Mouse (Mus musculus): ENCODE measurements around the gene Med9. TPM values are rescaled to one million over a fixed set of nuclear protein-coding genes. Genes with fewer than 3 reads are reported as not detected.

The Med9 gene
- polyA plus RNA-seq, 1 experiment from 2014 or later = 49.1 TPM

DNA sequence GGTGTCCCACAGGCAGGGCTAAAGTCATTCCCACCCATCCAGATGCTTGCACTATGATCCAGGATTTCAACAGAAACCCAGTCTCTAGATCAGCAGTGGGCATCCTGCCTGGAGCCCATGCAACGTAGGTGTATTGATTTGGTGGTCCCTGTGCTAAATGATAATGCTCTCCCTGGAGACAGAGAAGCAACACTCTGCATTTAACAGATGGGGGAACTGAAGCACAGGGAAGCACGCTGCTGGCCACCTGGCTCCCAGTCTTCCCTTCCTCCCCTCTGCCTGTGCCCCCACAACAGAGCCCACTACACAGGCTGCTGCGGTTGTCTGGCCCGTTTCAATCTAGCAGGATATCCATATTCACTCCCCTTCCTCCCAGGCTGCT lies 18.1 kb downstream of the Med9 start:
- no peak for ATAC-seq (replicated peaks; ENCODE audit: insufficient number of reproducible peaks, low FRiP score, low TSS enrichment)
- 0 out of 2 replicates have a peak, but pooled peaks cover 4% of the 10 kb centered on the region for H3K27me3 ChIP-seq (ENCODE audit: control insufficient read depth, insufficient read depth, low read length)
- no peak overlapping the region for H3K27ac ChIP-seq (ENCODE audit: low read depth, low read length)
- peaks cover 42% of the 10 kb centered on the region for H3K4me1 ChIP-seq (ENCODE audit: control insufficient read depth, insufficient read depth, low read length)
- no peaks in the 10 kb centered on the region; the same call in 1 of the 2 replicates for H3K36me3 ChIP-seq (ENCODE audit: control insufficient read depth, insufficient read depth, low read length)
- H3K4me3 ChIP-seq (ENCODE audit: low read depth, low read length) = no peak overlapping the region
- WGBS (ENCODE audit: insufficient replicate concordance) = 65% methylated on average over 4 of the region's 4 CpGs
- no peak overlapping the region for H3K9ac ChIP-seq (ENCODE audit: low read depth, low read length)
- no peak overlapping the region for H3K4me2 ChIP-seq
- no peaks in the 10 kb centered on the region for H3K9me3 ChIP-seq (replicated peaks; ENCODE audit: control insufficient read depth, low read length)

DNA sequence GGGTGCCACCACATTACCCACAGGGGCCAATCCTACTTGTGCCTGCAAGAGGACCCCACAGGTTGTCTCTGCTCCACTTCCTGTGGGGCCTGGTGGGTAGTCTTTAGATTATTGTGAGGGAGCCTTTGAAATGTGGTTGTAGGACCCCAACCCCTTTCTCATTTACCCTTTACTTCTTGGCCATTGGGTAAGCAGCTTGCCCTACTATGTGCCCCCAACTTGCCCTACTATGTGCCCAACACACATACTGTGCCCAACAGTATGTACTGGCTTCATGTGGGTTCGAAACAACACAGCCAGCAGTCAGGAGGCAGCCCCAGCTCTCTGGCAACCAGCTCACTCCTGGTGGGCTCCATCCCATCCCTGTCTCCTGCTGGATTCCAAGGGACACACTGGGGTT lies 19.8 kb downstream of the Med9 start:
- H3K27ac ChIP-seq (ENCODE audit: low read depth, low read length) = no peak overlapping the region
- H3K36me3 ChIP-seq (ENCODE audit: control insufficient read depth, insufficient read depth, low read length) = no peaks in the 10 kb centered on the region
- no peak overlapping the region for H3K9ac ChIP-seq (ENCODE audit: low read depth, low read length)
- WGBS (ENCODE audit: insufficient replicate concordance) = 89% methylated on average over 1 of the region's 1 CpGs
- H3K9me3 ChIP-seq (replicated peaks; ENCODE audit: control insufficient read depth, low read length) = no peaks in the 10 kb centered on the region
- H3K27me3 ChIP-seq (ENCODE audit: control insufficient read depth, insufficient read depth, low read length) = 0 out of 2 replicates have a peak, but pooled peaks cover 4% of the 10 kb centered on the region
- H3K4me1 ChIP-seq (ENCODE audit: control insufficient read depth, insufficient read depth, low read length) = peaks cover 36% of the 10 kb centered on the region
- no peak for ATAC-seq (replicated peaks; ENCODE audit: insufficient number of reproducible peaks, low FRiP score, low TSS enrichment)
- H3K4me2 ChIP-seq = no peak overlapping the region
- H3K4me3 ChIP-seq (ENCODE audit: low read depth, low read length) = no peak overlapping the region

DNA sequence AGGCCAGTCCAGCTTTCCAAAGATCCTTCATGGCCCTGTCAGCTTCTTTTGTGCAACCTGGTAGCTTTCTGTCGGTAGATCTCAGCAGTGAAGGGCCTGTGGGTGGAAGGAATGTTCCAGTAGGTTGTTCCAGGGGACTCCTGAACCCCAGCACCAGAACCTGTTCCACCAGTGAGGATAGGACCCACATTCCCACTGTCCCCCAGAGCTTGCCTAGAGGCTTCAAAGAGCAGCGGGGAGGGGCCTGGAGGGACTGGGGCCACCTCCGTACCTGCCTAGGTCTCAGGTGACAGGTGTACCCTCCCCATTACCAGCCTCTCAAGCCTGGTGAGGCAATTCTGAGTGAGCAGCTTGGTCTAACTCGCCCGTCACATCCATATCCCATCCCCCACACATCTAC lies 22.8 kb downstream of the Med9 start:
- Histone ChIP-seq H3K27me3 (ENCODE audit: control insufficient read depth, insufficient read depth, low read length) (no peaks in the 10 kb centered on the region), H3K4me2 (no peak overlapping the region), H3K36me3 (ENCODE audit: control insufficient read depth, insufficient read depth, low read length) (no peaks in the 10 kb centered on the region), H3K4me3 (ENCODE audit: low read depth, low read length) (no peak overlapping the region), H3K9me3 (replicated peaks; ENCODE audit: control insufficient read depth, low read length) (no peaks in the 10 kb centered on the region), H3K9ac (ENCODE audit: low read depth, low read length) (no peak overlapping the region), H3K27ac (ENCODE audit: low read depth, low read length) (peak overlapping the region; percentile 46; the same call in 1 of the 2 replicates), H3K4me1 (ENCODE audit: control insufficient read depth, insufficient read depth, low read length) (peaks cover 15% of the 10 kb centered on the region)
- 73% methylated on average over 5 of the region's 5 CpGs for WGBS (ENCODE audit: insufficient replicate concordance)
- no peak for ATAC-seq (replicated peaks; ENCODE audit: insufficient number of reproducible peaks, low FRiP score, low TSS enrichment)

DNA sequence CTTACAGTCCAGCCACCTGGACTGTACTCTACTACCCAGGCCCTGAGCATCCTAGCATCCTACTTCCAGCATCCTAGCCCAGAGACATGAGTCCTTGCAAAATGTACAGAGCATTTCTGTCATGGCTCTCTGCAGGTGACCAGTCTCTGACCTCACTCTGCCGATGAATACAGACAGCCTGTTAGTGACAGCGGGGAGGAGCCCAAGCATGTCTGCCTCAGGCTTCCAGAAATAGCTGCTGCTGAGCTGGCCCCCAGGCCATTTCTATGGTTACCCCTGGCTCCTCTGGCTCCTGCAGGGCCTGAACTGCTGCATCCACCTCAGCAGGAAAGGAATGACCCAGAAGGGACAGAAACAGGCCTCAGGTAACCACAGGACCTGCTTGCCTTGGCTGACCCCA lies 23.7 kb downstream of the Med9 start:
- no peak for ATAC-seq (replicated peaks; ENCODE audit: insufficient number of reproducible peaks, low FRiP score, low TSS enrichment)
- H3K9ac ChIP-seq (ENCODE audit: low read depth, low read length) = 0 out of 2 replicates have a peak overlapping the region, but pooled peaks have one; percentile 5
- WGBS (ENCODE audit: insufficient replicate concordance) = 23% methylated on average over 2 of the region's 2 CpGs
- no peaks in the 10 kb centered on the region for H3K27me3 ChIP-seq (ENCODE audit: control insufficient read depth, insufficient read depth, low read length)
- H3K4me3 ChIP-seq (ENCODE audit: low read depth, low read length) = no peak overlapping the region
- H3K36me3 ChIP-seq (ENCODE audit: control insufficient read depth, insufficient read depth, low read length) = no peaks in the 10 kb centered on the region
- no peaks in the 10 kb centered on the region for H3K9me3 ChIP-seq (replicated peaks; ENCODE audit: control insufficient read depth, low read length)
- peaks cover 10% of the 10 kb centered on the region for H3K4me1 ChIP-seq (ENCODE audit: control insufficient read depth, insufficient read depth, low read length)
- peak overlapping the region; percentile 46 for H3K27ac ChIP-seq (ENCODE audit: low read depth, low read length)
- H3K4me2 ChIP-seq = no peak overlapping the region

DNA sequence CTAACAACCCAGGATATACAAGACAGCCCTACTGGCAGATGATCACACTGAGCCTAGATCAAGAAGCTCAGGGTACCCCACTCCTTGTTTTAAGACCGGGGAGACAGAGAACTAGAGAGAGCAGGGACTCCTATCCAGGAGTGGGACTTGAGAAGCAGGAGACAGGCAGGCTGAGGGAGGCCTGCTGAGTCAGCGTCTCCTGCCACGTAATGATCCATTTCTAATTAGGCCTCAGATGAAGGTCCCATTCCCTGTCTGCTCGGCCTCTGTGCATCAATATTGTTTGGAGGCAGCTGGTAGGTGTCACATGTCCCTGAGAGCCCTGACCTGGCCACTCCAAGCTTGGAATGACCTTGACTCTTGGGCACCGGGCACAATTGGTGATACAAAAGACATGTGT lies 25.4 kb downstream of the Med9 start:
- H3K27me3 ChIP-seq (ENCODE audit: control insufficient read depth, insufficient read depth, low read length) = no peaks in the 10 kb centered on the region
- no peak overlapping the region for H3K27ac ChIP-seq (ENCODE audit: low read depth, low read length)
- H3K36me3 ChIP-seq (ENCODE audit: control insufficient read depth, insufficient read depth, low read length) = no peaks in the 10 kb centered on the region
- no peaks in the 10 kb centered on the region for H3K9me3 ChIP-seq (replicated peaks; ENCODE audit: control insufficient read depth, low read length)
- no peak overlapping the region for H3K9ac ChIP-seq (ENCODE audit: low read depth, low read length)
- no peak for ATAC-seq (replicated peaks; ENCODE audit: insufficient number of reproducible peaks, low FRiP score, low TSS enrichment)
- H3K4me1 ChIP-seq (ENCODE audit: control insufficient read depth, insufficient read depth, low read length) = peaks cover 13% of the 10 kb centered on the region
- no peak overlapping the region for H3K4me2 ChIP-seq
- H3K4me3 ChIP-seq (ENCODE audit: low read depth, low read length) = no peak overlapping the region
- 83% methylated on average over 5 of the region's 5 CpGs for WGBS (ENCODE audit: insufficient replicate concordance)

DNA sequence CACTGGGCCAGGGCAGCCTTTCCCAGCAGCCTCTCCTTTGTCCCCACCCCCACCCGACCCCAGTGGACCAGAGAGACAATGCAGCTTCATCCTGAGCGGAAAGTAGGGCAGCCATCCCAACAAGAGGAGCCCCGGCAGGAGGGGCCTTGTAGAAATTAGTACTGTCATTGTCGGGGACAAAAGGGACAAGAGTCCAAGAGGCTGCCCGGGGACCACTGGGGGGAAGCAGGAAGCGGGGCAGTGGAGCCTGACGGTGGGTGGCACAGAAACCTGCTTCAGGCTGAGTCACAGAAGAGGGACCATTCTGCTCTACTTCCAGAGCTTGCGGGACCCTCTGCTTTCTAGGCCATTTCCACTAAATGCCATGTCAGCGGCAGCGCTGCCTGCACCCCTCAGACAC lies 27.2 kb downstream of the Med9 start:
- no peak overlapping the region for H3K27ac ChIP-seq (ENCODE audit: low read depth, low read length)
- H3K4me1 ChIP-seq (ENCODE audit: control insufficient read depth, insufficient read depth, low read length) = peaks cover 14% of the 10 kb centered on the region
- H3K4me3 ChIP-seq (ENCODE audit: low read depth, low read length) = no peak overlapping the region
- no peaks in the 10 kb centered on the region for H3K9me3 ChIP-seq (replicated peaks; ENCODE audit: control insufficient read depth, low read length)
- WGBS (ENCODE audit: insufficient replicate concordance) = 52% methylated on average over 10 of the region's 10 CpGs
- H3K27me3 ChIP-seq (ENCODE audit: control insufficient read depth, insufficient read depth, low read length) = no peaks in the 10 kb centered on the region
- no peak overlapping the region for H3K4me2 ChIP-seq
- ATAC-seq (replicated peaks; ENCODE audit: insufficient number of reproducible peaks, low FRiP score, low TSS enrichment) = no peak
- no peak overlapping the region for H3K9ac ChIP-seq (ENCODE audit: low read depth, low read length)
- no peaks in the 10 kb centered on the region for H3K36me3 ChIP-seq (ENCODE audit: control insufficient read depth, insufficient read depth, low read length)

DNA sequence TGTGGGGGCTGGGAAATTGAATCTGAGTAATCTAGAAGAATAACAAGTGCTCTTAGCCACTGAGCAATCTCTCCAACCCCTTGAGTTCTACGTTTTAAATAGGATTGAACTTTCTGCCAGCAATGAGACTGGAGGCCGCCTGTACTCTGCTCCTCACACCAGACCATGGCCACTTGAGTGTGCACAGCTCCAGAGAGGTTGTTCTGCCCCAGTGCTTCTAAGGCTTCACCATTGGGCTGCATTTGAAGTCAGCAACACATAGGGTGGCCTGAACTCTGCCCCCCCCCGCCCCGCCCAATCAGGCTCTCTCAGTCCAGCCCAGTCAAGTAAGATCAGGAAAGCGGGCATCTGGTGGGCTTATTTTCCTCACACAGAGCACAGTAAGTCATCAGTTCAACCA lies 29.8 kb downstream of the Med9 start:
- H3K36me3 ChIP-seq (ENCODE audit: control insufficient read depth, insufficient read depth, low read length) = no peaks in the 10 kb centered on the region
- no peak for ATAC-seq (replicated peaks; ENCODE audit: insufficient number of reproducible peaks, low FRiP score, low TSS enrichment)
- WGBS (ENCODE audit: insufficient replicate concordance) = 66% methylated on average over 5 of the region's 5 CpGs

DNA sequence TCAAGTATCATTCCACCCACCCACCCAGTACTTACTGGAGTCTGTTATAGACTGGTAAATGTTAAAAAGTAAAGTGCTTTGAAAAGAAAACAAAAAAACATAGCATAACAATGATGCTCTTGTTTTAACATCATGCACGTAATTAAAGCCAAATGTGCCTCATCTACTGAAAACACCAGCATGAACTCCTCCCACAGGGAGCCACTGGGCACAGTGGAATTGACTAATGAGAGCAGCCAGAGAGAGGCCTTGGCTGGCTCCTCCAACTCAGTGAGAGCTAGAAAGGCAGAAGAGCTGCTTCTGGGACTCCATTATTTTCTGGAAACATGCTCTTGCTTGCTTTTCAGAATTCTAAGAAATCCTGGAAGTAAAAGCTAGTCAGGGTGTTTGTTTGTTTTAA lies 41.4 kb downstream of the Med9 start:
- ATAC-seq (replicated peaks; ENCODE audit: insufficient number of reproducible peaks, low FRiP score, low TSS enrichment) = no peak

More for the DNA sequence above, 29.8 kb downstream of the Med9 start:
- 0 out of 2 replicates have a peak, but pooled peaks cover 4% of the 10 kb centered on the region for H3K4me1 ChIP-seq (ENCODE audit: control insufficient read depth, insufficient read depth, low read length)
- H3K9me3 ChIP-seq (replicated peaks; ENCODE audit: control insufficient read depth, low read length) = no peaks in the 10 kb centered on the region
- no peak overlapping the region for H3K9ac ChIP-seq (ENCODE audit: low read depth, low read length)
- H3K4me2 ChIP-seq = no peak overlapping the region
- no peak overlapping the region for H3K27ac ChIP-seq (ENCODE audit: low read depth, low read length)
- no peaks in the 10 kb centered on the region for H3K27me3 ChIP-seq (ENCODE audit: control insufficient read depth, insufficient read depth, low read length)
- H3K4me3 ChIP-seq (ENCODE audit: low read depth, low read length) = no peak overlapping the region

DNA sequence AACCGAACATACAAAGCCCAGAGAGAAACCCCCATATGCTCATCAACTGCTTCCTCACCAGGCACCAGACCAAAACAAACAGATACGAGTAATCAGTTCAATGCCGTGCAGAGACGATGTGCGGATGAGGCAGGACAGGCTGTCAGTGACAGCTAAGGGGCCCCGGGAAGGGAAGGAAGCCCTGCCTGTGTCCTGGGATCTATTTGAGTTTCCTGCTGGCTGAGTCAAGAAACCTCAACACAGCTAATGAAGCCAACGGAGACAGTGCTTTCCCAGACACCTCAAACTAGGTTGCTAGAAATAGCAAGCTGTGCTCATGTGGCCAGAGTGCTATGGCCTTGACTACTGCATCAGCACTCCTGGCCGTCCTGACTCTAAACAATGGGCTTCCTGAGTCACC lies 43.4 kb downstream of the Med9 start:
- Histone ChIP-seq H3K4me1 (ENCODE audit: control insufficient read depth, insufficient read depth, low read length) (peaks cover 11% of the 10 kb centered on the region), H3K4me3 (ENCODE audit: low read depth, low read length) (no peak overlapping the region), H3K4me2 (no peak overlapping the region), H3K27ac (ENCODE audit: low read depth, low read length) (peak overlapping the region; percentile 71), H3K9me3 (replicated peaks; ENCODE audit: control insufficient read depth, low read length) (no peaks in the 10 kb centered on the region), H3K27me3 (ENCODE audit: control insufficient read depth, insufficient read depth, low read length) (no peaks in the 10 kb centered on the region), H3K36me3 (ENCODE audit: control insufficient read depth, insufficient read depth, low read length) (no peaks in the 10 kb centered on the region), H3K9ac (ENCODE audit: low read depth, low read length) (no peak overlapping the region)
- WGBS (ENCODE audit: insufficient replicate concordance) = 28% methylated on average over 8 of the region's 8 CpGs
- no peak for ATAC-seq (replicated peaks; ENCODE audit: insufficient number of reproducible peaks, low FRiP score, low TSS enrichment)

More for the DNA sequence above, 41.4 kb downstream of the Med9 start:
- 78% methylated on average over 1 of the region's 1 CpGs for WGBS (ENCODE audit: insufficient replicate concordance)
- Histone ChIP-seq H3K36me3 (ENCODE audit: control insufficient read depth, insufficient read depth, low read length) (no peaks in the 10 kb centered on the region), H3K9ac (ENCODE audit: low read depth, low read length) (no peak overlapping the region), H3K27me3 (ENCODE audit: control insufficient read depth, insufficient read depth, low read length) (no peaks in the 10 kb centered on the region), H3K9me3 (replicated peaks; ENCODE audit: control insufficient read depth, low read length) (no peaks in the 10 kb centered on the region), H3K4me1 (ENCODE audit: control insufficient read depth, insufficient read depth, low read length) (peaks cover 11% of the 10 kb centered on the region), H3K27ac (ENCODE audit: low read depth, low read length) (no peak overlapping the region), H3K4me2 (no peak overlapping the region), H3K4me3 (ENCODE audit: low read depth, low read length) (no peak overlapping the region)
